Mouse (Mus musculus) left cerebral cortex, adult 8-10 months (tissue): ENCODE results near the gene Grik4. TPM values are rescaled to one million over a fixed set of nuclear protein-coding genes. Genes with fewer than 3 reads are reported as not detected.
A peak's percentile ranks its signal among the peaks of the same experiment; 100 is the strongest.

Experiments used
- DNase-seq, 2 experiments: peaks; one replicate each; pipeline ENCODE4 v3.0.0; 2022; ENCODE audit warnings: low spot score in 2 of 2
- total RNA-seq, 4 experiments: library from RNA; stranded (reverse); gene quantifications; 2 replicates each; pipeline ENCODE4 v1.2.4; 2022

Grik4 gene
- total RNA-seq, 4 experiments from 2014 or later = 19.7 to 21.0 (median 20.4) TPM

DNA sequence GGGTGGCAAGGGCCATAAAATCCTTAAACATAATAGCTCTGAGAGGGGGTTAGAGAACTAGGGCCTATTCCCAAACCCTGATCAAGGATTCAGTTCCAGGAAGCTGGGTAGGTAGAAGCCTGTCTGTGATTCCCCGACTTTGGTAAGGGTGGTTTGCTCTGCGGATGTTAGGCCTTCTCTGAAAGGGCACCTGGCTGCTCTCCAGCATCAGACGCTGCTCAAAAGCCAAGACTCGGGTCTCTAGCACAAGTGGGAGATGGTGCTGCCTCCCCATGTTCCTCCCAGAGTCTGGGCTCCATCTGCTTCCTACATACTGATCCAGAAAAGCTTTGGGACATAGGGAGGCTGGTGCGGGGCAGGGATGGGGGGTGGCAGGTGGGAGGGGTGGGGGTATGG is 270.3 kb downstream of the Grik4 start:
- DNase-seq = no peak

DNA sequence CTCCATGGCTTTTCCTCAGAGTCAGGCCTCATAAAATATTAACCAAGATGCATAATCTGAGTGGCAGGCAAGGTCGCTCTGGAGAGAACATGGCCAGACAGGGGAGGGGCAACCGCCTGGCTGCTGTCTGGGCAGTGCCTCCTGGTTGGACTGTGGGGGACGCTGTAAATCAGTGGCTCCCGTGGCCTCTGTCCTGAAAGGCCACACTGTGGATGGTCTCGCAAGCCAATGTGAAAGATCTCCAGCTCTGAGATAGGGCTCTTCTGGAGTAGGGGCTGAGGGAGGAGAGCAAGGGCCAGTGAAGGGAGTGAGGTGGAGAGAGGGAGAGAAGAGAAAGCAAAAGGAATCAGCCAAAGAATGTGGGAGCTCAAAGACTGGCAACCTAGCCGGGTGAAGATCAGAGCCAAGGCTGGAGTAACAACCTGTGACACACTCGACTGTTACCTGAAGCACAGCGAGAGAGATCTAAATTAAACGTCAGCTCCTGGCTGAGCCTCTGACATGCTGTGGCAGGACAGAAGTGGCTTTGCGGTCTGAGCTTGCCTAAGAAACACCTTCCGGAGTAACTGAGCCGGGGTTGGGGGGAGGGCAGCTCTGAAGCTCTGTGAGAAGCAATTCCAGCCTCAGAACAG is 270.8 kb downstream of the Grik4 start:
- DNase-seq = no peak

DNA sequence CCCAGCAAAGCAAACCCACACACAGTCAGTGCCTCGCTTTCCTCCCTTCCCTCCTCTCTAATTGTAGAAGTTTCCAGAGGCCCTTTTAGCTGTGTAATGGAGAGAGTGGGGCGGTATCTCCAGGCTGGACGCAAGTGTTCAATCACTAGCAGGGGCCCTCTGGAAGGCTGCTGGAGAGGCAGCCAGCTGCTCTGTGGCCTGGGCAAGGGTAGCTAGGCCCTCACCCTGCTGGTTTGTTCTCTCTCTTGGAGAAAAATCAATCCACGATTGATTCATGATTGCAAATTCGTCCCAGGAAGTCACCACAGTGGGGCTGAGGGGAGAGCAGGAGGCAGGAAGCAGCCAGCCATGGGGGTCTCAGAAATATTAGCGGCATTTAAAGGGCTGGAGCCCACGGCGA is 271.3 kb downstream of the Grik4 start:
- no peak for DNase-seq

DNA sequence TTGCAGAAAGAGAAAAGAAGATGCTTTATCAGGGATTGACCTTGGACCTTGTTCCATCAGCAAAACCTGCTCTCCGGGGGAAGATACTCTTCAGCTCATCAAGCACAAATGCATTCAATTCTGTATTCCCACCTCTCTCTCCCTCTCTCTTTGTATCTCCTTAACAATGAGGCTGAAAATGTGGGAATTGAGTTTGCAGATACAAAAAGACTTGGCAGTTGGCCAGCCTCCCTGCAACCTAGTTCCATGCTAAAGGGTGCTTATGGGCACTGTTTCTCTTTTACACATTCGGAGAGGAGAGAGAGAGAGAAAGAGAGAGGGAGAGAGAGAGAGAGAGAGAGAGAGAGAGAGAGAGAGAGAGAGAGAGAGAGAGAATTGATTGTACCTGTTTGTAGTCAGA is 273.7 kb downstream of the Grik4 start:
- no peak for DNase-seq

DNA sequence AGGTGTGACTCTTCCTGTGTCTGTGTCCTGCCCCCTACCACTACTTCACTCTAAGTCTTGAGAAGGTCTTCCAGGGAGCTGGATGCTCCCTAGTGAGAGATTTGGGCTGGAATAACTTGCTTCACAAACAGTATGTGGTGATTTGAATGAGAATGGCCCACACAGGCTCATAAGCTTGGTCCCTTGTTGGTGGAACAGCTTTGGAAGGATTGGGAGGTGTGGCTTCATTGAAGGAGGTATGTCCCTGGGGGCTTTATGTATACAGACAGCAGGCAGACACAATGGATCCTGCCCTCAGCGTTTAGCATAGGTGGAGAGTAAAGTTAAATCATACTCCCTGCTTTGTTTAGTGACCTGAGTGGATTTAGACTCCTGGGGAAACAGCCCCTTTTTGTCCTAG is 282.8 kb downstream of the Grik4 start:
- no peak for DNase-seq

DNA sequence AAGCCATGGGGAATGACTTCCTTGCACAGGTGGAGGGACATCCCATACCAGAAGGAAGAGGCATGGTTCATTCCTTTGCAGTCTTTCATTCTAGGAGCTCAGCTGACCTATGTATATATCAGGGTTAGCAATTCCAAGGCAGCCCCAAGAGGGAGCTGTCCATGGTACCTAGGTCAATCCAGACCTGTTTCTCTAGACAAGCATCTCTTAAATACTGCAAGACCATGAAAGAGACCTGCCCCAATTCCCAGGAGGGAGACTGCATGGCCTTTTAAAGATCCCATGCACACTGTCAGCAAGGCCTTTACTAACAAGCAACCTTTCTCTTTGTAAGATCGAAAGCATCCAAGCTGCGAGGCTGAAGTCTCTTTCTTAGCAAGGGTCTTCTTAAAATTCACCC is 291.5 kb downstream of the Grik4 start:
- no peak for DNase-seq

DNA sequence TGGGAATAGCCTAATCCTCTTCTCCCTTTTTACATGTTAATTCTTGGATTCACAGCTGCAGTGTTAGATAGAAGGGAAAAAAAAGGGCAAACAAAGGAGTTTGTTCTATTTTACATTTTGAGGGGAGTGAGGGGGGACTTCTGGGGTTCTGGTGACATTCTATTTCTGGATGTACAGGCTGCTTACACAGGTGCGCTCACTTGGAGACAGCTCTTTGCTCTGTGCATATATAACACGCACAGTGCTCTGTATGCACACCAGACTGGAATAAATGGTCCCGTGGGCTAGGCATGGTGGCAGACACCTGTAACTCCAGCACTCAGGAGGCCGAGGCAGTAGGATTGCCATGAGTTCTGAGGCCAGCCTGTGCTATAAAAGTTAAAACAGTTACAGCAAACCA is 292.0 kb downstream of the Grik4 start:
- DNase-seq = no peak

DNA sequence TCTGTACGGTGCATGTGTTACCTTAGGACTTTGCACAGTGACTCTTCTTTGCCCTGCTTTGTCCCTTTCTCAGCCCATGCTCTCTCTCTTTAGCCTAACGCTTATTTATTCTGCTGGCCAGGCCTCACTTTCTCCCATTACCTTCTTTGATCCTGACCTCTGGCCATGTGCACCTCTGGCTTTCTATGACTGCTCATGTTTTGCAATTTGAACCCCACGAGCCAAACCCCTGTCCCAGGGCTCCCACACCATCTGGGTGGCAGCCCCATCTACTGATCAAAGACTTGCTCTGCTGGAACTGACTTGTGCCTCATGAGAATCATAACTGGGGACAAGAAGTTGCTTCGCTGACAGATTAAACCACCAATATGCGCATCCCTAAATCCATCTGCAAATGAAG is 294.4 kb downstream of the Grik4 start:
- DNase-seq = no peak

DNA sequence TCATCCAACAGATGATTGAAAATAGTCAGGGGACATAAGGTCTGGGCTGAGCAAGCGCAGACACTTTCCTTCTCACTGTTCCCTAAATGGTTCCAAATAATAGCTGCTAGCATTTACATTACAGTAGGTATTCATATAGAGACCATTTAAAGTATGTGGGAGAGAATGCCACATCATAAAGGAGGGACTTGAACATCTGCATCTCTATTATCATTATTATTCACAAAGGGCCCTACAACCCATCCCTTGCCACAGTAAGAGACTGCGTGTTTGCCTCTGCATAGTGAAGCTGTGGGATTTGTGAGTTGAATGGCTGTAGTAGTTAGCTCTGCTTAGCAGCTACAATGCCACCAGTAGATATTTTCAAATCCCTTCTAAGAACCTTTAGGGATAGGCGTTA is 296.2 kb downstream of the Grik4 start:
- DNase-seq = no peak

DNA sequence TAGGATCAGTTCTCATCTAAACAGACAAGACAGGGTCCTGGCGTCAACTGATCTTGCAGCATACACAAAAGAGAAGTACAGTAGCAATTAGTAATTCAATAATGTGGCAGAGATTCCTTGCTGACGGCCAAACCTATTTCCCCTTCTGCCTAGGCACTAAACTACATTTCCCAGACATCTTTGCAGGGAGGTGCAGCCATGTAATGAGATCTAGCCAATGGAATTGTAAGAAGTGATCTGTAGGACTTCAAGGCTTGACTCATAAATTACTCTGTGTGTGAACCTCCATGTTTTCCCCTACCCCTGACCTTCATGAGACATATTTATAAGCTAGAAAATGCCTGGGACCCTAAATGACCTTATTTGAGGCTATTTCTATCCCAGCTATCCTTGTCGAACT is 296.7 kb downstream of the Grik4 start:
- no peak for DNase-seq

DNA sequence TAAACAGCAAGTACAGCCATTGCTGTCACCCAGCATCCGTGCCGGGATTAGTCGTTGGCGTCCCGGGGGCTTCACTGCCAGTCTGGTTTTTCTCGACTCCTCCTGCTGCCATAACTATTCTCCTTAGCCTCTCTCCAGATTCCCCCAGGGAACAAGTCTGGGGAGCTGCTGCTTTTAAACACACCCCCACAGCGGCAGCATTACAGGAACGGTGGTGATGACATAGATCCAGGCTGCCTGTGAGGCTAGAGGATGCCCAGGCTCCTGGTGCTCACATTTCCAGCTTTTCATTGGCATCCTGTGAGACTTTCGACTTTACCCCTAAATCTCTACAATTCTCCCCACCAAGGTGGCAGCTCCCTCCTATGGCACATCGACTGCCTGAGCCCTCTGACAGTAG is 297.5 kb downstream of the Grik4 start:
- peak in 1 of 2 experiments; percentile 22 for DNase-seq

DNA sequence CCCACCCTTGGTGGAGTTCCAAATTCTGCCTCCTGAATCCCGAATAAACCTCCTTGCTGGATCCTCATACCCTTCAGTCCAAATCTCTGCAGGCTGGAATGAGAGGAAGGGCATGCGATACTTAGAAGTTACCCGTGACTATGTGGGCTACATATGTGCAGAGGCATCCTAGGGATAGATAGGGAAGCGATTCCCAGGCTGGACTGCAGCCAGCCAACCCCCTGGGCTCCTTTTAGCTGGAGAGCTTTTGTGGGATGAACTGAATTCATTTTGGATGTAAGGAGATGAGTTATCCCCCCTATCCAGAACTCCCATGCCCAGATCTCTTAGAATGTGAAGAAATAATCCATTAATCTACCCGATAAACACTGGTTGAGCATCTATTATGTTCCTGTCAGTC is 299.1 kb downstream of the Grik4 start:
- DNase-seq = peak in 1 of 2 experiments; percentile 46

DNA sequence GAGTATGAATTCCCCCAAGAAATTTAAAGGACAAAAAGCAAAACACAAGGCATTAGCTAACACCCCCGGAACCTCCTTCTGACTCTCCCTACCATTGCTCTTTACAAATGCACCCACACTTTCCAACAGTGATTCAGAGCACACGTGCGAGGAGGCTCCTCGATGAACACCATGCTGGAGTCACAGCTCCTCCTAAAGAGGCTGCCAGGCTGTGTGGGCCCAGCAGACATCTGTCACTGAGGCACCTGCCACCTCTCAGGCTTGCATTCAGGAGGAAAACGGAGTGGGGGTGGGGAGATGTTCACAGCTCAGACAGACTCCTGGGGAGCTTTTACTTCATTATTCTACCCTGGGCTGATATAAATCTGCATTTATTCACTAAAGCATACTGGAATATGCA is 301.5 kb downstream of the Grik4 start:
- peak; percentile 44 to 93 for DNase-seq

DNA sequence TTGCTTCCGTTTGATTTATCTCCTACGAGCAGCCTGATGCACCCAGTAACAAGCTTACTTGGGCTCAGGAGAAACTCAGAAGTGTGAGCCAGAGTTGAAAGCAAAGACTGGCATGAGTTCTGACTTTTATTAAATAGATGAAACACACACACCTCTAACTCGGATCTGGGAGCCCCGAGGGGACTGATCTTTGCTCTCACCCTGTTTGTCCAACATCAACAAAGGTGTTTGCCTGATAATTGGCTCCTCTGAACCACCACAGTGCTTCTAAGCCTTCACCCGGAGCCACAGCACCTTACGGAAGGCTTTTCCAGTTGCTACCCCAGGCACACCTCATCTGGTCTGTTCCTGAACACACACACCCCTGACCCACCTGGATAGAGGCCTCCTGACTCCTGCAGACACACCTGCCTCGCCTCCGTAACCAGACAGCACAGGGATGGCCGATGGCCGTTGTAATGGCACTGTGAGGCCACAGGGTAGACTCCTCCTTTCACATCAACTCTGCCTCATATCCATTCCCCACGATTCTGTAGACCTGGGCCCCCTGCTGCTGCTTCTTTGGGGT is 302.7 kb downstream of the Grik4 start:
- no peak for DNase-seq

DNA sequence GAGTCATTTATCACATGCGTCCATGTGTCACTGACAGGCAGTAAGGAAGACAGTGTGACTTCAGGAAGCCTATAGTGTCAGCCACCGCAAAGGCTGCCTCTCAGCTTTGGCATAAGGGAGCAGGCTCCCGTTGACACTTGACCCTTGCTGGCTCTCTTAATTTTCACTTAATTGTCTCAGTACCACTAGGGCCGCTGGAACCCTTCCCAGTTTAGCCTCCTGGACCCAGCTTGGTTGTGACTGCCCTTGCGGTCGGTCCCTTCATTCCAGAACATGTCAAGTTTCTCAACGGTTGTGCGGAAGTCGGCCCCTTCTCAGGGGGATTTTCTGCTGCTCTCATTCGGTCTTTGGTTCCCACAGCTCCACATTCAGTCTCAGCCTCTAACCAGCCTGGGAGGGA is 307.8 kb downstream of the Grik4 start:
- no peak for DNase-seq

DNA sequence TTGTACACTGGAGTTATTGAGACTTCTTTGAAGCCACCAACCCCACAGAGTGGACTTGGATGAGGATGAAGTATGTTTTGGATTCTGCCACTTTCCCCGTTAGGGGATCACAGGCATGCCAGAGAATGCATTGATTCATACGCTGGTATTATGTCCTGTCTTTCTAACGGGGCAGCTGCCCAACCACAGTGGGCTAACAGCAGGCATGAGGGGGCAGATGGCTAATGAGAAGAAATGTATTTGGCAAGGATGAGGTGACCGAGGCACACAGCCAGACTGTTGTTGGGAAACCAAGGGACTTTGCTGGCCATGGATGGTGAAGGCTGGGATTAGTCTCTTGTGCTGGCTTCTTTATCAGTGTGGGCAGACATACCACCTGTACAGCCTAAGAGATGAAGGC is 312.8 kb downstream of the Grik4 start:
- DNase-seq = no peak

DNA sequence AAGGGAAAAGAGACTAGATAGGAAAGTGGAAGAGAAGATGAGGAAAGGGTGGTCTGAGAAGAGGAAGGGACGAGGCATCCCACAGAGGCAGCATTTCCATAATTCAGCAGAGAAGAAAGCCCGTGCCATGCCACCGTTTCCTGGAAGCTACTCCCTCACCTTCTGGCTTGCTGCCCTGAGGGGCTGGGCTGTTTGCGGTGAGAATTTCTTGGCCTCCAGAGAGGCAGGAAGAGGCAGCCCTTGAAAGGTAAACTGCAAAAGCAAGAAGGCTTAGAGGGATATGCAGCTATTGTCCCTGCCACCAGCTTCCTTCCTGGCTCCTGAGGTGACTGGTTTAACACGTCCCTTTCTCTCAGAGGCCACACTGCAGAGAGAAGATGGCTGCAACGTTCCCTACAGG is 316.7 kb downstream of the Grik4 start:
- DNase-seq = no peak

DNA sequence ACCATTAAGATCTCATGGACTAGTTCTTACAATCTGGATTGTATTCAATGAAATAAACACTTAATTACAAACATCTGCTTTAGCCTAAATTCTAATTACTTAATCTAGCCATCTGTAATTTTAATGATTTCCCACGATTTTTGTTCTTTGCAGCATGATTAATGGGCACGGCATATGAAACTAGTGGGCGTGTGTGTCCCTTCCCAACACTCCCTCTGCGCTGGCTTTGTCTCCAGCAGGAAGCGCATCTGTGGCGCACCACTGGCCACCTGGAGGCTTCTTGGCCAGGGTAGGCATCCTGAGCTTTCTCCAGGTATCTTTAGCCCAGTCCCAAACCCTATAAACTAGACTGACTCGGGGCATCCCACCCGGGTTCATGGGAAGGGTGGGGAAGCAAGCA is 317.1 kb downstream of the Grik4 start:
- no peak for DNase-seq

DNA sequence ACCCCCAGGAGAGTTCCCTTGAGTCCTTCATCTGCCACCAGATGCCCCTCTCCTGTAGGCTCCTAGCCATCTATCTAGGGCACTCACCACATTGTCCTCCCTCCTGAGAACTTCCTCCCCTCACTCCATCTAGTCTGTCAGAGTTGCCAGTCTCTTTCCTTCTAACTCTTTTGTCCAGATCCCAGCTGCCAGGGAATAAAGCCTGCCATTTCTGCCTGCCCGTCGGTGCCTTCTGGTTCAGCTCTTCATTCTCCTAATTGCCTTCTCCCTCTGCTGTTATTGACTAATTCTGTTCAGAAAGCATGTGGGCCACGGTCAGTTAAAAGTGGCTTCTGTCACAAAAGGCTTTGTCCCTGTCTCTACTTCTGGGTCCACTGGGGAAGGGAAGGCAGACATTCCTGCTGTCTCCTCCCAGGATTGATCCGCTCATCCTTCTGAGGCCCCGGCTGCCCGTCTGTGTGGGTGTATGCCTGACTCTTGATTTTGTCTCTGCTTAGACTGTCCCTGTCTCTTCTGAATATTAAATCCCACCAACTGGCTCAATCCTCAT is 318.0 kb downstream of the Grik4 start:
- no peak for DNase-seq

DNA sequence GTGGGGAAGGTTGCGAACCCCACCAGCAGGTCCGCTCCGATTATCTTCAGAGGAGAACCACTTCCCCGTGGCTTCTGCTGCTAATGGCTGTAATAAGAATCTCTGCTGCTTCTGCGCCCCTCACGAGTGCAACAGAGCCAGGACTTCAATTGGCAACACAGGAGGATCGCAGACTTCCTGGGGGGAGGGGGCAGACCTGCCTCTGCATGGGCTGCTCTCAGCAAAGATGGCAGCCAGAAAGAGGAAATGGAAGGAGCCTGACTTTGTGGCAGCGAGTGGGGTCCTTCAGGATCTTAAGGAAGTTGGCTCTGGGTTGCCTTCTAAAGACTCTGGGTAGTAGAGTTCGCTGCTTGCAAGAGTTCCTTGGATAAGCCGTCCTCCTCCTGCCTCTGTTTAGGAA is 329.9 kb downstream of the Grik4 start:
- no peak for DNase-seq

DNA sequence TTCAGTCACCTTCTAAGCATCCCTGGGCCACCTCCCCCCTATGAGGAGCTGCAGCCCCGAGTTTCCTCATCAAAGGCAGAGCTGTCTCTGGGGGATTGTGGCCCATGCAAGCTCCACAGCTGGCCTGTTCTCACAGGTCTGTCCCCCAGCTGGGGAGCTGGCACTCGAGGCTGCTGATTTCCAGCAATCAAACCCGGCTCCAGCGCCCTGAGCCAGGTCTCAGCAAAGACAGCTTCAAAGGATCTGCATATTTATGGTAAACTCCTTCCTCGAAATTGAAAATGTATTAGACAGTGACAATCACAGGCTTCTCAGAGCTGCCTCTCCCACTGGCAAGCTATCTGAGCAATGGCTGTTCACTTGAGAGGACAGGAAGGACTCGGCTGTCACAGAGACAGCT is 330.5 kb downstream of the Grik4 start:
- no peak for DNase-seq

DNA sequence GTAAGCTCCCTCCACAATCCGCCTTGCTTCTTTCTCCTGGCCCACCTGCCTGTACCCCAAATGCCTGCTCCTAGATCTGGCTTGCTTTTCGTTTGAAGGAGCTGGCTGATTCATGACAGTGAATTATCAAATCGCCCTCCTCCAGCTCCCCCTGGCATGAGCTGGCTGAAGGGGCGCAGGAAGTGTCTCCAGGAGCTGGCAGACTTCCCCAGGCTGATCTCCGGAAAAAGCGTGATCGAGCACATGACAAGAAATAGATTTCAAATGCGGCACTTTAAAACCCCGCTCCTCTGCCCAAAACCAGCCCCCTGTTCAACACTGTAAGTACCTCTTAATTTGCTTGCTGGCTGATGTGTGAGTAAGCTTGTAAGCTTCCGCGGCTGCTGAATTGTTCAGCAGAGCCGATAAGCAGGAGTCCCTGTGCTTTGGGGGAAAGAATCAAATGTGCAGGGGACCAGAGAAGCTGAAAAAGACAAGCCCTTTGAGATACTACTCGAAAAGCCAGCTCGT is 331.8 kb downstream of the Grik4 start:
- no peak for DNase-seq

DNA sequence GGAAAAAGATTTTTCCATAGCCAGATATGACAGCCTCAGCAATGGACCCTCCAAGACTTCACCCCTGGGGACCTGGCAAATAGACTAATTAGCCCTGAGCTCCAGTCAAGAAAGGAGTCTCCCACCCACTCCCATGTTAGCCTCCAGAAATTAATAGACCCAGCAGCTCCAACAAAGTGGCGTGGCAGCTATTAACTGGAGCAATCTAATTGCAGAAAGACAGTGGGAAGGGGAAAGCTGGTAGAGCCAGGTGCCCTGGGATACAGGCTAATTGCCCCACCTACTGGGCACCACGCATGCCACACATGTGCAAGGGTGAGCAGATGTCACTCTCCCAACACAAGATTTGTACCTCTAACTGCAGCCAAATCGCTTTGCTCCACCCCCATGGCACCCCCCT is 342.8 kb downstream of the Grik4 start:
- DNase-seq = no peak
